Mouse (Mus musculus) liver, postnatal 0 days (tissue): Measurements from ENCODE around the gene Tmem30a.

ENCODE experiments used
- CTCF ChIP-seq: sonication (generic); IDR thresholded peaks from 2 replicates; pipeline ENCODE4 v1.5.1; 2016; ENCODE audit warnings: antibody characterized with exemption, low read depth
- EP300 ChIP-seq: IDR thresholded peaks from 2 replicates; pipeline ENCODE4 v1.6.1; 2016; ENCODE audit warnings: antibody characterized with exemption, low read depth, mild to moderate bottlenecking

GRCm38 (mm10) chr9:79810534-79810933 is 17.2 kb upstream of the Tmem30a start:
- no peak for TF ChIP-seq CTCF
- no peak for TF ChIP-seq EP300
